Mouse (Mus musculus) G1E (cell line): Measurements from ENCODE around the gene Kremen1.

Source experiments
- CTCF ChIP-seq: IDR thresholded peaks from 2 replicates; pipeline ENCODE4 v1.5.1; 2012; ENCODE audit warnings: low read depth, low read length, inconsistent platforms, mixed read lengths
- GATA1 ChIP-seq: IDR thresholded peaks from 2 replicates; pipeline ENCODE4 v1.6.1; 2012; ENCODE audit warnings: borderline replicate concordance, low read length, inconsistent platforms, mixed read lengths

GRCm38 (mm10) chr11:5177171-5177570 lies 84.2 kb downstream of the Kremen1 start:
- no peak for TF ChIP-seq CTCF
- no peak for TF ChIP-seq GATA1
